Mouse (Mus musculus): Measurements from ENCODE around the gene Zfand2b.

The Zfand2b gene

GRCm38 (mm10) chr1:75212542-75212941, 44.1 kb downstream of the Zfand2b start:
- no peak for DNase-seq (ENCODE audit: low spot score in 2 of 2)

GRCm38 (mm10) chr1:75213096-75213495, 44.6 kb downstream of the Zfand2b start:
- no peak for DNase-seq (ENCODE audit: low spot score in 2 of 2)

DNA sequence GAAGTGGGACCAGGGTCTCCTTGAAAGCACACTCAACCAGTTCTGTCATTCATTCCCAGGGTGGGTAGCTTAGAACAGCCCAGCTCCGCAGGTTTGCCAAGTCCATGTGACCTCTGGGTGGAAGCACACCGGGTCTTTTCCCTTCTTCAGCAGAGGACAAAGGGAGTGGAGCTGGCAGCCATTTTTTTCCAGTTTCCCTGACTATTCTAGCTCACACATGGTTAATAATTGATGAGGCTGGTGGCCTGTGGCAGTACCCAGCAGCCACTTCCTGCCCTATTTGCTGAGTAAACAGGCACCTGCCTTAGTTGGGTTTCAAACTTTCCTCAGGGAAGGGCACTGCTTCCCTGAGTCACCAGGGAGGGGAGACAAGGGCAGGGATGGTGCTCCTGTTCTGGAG, 46.0 kb downstream of the Zfand2b start:
- no peak for DNase-seq (ENCODE audit: low spot score in 2 of 2)

DNA sequence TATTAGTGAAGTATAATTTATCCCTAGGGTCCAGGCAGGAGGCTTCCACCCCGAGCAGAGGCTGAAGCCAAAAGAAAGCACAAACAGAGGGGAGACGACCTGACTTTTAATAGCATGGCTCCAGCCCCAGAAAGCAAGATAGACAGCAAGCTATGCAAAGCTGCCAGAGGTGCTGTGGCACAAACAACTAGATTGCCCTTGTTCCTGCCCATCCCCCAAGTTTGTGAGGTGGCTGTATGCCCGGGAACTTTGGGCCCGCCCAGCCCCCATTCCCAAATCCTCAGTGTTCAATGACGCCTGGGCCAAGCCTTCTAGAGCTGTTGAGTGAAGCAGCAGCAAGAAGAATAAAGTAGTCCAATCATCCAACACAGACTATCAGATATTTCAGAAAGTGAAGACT, 46.4 kb downstream of the Zfand2b start:
- DNase-seq (ENCODE audit: low spot score in 2 of 2) = no peak

DNA sequence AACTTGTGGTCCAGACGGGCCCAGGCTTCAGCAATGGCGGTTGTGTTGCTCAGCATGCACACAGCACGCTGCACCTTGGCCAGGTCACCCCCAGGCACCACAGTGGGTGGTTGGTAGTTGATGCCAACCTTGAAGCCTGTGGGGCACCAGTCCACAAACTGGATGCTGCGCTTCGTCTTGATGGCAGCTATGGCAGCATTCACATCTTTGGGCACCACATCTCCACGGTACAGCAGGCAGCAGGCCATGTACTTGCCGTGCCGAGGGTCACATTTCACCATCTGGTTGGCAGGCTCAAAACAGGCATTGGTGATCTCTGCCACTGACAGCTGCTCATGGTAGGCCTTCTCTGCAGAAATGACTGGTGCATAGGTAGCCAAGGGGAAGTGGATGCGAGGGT, 47.3 kb downstream of the Zfand2b start:
- DNase-seq (ENCODE audit: low spot score in 2 of 2) = no peak

DNA sequence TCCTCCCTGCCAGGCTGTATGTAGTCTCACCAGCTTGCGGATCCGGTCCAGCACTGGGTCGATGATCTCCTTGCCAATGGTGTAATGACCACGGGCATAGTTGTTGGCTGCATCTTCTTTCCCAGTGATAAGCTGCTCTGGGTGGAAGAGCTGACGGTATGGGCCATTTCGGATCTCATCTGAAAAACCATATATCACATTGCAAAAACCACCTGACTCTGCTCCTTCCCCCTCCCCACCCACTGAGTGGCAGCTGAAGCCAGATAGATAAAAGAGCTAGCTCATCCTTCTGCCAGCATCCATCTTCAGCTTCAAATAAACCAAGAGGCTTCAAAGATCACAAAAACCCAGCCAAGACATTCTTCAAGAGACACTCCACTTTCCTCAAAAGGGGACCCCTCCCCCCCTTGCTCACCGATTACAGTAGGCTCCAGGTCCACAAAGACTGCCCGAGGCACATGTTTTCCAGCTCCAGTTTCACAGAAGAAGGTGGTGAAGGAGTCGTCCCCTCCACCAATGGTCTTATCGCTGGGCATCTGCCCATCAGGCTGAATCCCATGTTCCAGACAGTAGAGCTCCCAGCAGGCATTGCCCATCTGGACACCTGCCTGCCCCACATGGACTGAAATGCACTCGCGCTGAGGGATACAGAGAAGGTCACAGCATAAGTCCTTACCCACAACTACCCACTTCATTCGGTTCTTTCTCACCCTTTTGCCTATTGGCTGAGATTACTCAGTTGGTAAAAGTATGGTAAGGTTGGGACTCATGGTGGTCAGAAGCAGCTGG, 48.5 kb downstream of the Zfand2b start:
- DNase-seq (ENCODE audit: low spot score in 2 of 2) = no peak

DNA sequence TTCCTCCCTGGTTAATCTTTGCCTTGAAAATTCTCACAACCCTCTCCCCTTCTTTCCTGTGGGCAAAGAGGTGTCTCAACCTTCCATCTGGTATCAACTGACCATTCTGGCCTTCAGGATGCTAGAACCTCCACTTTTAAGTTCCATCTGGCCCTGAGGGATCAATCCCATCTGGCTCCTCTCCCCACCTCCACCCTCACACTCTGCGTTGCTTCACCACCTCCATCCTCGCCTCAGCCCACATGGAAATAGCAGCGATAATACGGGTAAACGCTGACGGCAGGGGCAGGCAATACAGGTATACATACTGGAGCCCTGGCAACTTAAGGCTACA, 49.4 kb downstream of the Zfand2b start:
- DNase-seq (ENCODE audit: low spot score in 2 of 2) = no peak

- DNase-seq (ENCODE audit: low spot score in 2 of 2) = peak; percentile 63 to 66
These were observed 50.0 kb downstream of the Zfand2b start for GRCm38 (mm10) chr1:75218227-75219001.

DNA sequence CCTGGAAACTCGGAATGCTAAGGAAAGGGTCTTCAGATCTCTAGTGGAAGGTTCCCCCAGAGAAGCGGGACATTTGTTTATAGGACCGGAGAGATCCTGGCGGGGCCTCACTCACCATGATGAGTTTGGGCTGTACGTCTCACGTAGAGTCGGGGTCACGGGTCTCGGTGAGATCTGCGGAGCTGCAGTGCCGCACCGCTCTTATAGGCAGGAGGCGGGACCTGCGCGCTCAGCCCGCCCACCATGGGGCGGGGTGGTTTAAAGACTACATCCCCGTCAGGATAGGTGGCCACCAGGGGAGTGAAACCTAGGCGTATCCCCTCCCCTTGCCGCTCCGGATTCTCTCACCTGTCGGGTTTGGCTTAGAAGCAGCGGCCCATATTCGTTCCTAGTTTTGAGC, 50.6 kb downstream of the Zfand2b start:
- DNase-seq (ENCODE audit: low spot score in 2 of 2) = peak; percentile 93 to 98

DNA sequence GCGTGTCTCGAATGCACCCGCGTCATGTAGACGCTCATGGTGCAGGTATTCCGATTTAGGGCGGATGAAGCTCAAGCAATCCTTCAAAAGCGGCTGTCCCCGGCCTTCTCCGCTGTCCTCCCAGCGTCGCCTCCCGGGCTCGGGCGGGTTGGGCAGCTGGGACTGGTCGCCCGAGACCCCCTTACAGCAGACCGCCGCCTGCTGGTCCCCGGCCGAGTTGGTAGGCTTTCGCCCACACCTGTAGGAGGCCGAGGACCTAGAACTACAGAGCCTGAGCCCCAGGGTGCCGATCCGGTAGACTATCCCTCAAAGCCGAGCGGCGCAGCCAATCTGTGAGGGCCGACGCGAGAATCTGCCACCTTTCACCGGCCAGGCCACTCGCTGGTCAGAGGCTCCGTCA, 51.1 kb downstream of the Zfand2b start, which contains the start of gene Tuba4a:
Gene Tuba4a, minus strand, starts transcription at position 335 of the 400 bp plus-strand sequence.
- DNase-seq (ENCODE audit: low spot score in 2 of 2) = peak; percentile 31 to 47
